Mouse (Mus musculus): ENCODE data around the gene Hsd11b1.

The Hsd11b1 gene

GRCm38 (mm10) chr1:193197494-193198205 is 66.2 kb downstream of the Hsd11b1 start:
- DNase-seq, result peak; percentile 46

GRCm38 (mm10) chr1:193195169-193195810 is 68.6 kb downstream of the Hsd11b1 start:
- no peak for DNase-seq

- DNase-seq, result no peak
These were observed 69.3 kb downstream of the Hsd11b1 start for GRCm38 (mm10) chr1:193194416-193195140.

GRCm38 (mm10) chr1:193191675-193192283 is 72.1 kb downstream of the Hsd11b1 start:
- no peak for DNase-seq

GRCm38 (mm10) chr1:193189771-193190170 is 74.1 kb downstream of the Hsd11b1 start:
- DNase-seq, result no peak

- peak; percentile 75 for DNase-seq
These were observed 74.7 kb downstream of the Hsd11b1 start for GRCm38 (mm10) chr1:193189151-193189621.

GRCm38 (mm10) chr1:193188257-193188656 is 75.6 kb downstream of the Hsd11b1 start:
- no peak for DNase-seq

GRCm38 (mm10) chr1:193181104-193181503 is 82.8 kb downstream of the Hsd11b1 start:
- DNase-seq, result no peak

GRCm38 (mm10) chr1:193174143-193174733 is 89.6 kb downstream of the Hsd11b1 start:
- DNase-seq, result peak; percentile 44

- no peak for DNase-seq
These were observed 90.1 kb downstream of the Hsd11b1 start for GRCm38 (mm10) chr1:193173810-193174129.

- DNase-seq, result peak; percentile 96
These were observed 90.7 kb downstream of the Hsd11b1 start for GRCm38 (mm10) chr1:193172991-193173809.
